Mouse (Mus musculus): ENCODE measurements around the gene Gucd1. TPM values are rescaled to one million over a fixed set of nuclear protein-coding genes. Genes with fewer than 3 reads are reported as not detected.
"Not testable (repeated sequence)": the region's sequence is repeated elsewhere in the genome, so short reads cannot be mapped to it uniquely, and the experiment has no call there.

Gucd1 gene
- polyA plus RNA-seq, 1 experiment from 2014 or later: 80.9 TPM

DNA sequence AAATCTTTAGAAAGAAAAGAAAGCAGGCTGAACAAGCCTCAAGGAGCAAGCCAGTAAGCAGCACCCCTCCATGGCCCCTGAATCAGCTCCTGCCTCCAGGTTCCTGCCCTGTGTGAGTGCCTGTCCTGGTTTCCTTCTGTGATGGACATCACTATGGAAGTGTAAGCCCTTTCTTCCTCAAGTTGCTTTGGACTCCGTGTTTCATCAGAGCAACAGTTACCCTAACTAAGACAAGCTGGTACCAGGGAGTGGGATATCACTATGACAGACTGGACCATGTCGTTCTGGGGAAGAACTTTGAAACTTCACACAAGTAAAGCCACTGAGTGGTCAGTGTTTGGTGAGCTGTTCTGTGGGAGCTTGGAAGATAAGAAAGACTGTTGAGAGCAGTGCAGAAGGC lies 37.8 kb downstream of the Gucd1 start:
- no peaks in the 10 kb centered on the region for H3K9me3 ChIP-seq (ENCODE audit: control insufficient read depth)
- no peaks in the 10 kb centered on the region for H3K4me1 ChIP-seq (replicated peaks; ENCODE audit: control insufficient read depth, insufficient read depth, low read length)
- WGBS: 82% methylated on average over 2 of the region's 2 CpGs
- no peaks in the 10 kb centered on the region for H3K27me3 ChIP-seq (replicated peaks; ENCODE audit: control insufficient read depth, insufficient read depth, low read length)
- no peaks in the 10 kb centered on the region for H3K36me3 ChIP-seq (ENCODE audit: control insufficient read depth, insufficient read depth)
- H3K27ac ChIP-seq (ENCODE audit: low read depth, low read length): no peak overlapping the region
- no peak for TF ChIP-seq CTCF (IDR thresholded peaks at IDR 0.05; ENCODE audit: low read depth)
- ATAC-seq: no peak
- no peak overlapping the region for H3K4me3 ChIP-seq (ENCODE audit: low read depth, low read length)
- H3K9ac ChIP-seq (ENCODE audit: low read depth, low read length): no peak overlapping the region
- no peak overlapping the region for H3K4me2 ChIP-seq (replicated peaks; ENCODE audit: low read depth)

DNA sequence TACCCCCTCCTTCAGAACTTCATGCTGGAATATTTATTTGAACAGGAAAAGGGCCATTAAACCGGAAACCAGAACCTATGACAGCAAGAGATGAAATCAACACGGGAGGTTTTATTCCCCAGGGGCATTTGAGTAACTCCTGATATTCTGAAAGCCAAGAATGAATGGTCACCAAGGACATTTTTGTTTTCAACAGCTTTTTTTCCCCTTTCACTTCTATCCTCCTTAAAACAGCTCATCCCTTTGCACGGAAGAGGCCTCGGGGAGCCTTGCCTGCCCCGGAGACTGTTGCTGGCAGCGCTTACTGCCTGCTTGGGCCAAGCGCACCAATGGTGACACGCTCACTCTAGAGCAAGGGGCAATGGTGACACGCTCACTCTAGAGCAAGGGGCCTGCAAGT lies 40.7 kb downstream of the Gucd1 start:
- no peaks in the 10 kb centered on the region for H3K36me3 ChIP-seq (ENCODE audit: control insufficient read depth, insufficient read depth)
- no peak overlapping the region for H3K27ac ChIP-seq (ENCODE audit: low read depth, low read length)
- H3K4me3 ChIP-seq (ENCODE audit: low read depth, low read length): no peak overlapping the region
- TF ChIP-seq CTCF (IDR thresholded peaks at IDR 0.05; ENCODE audit: low read depth): no peak
- no peaks in the 10 kb centered on the region for H3K4me1 ChIP-seq (replicated peaks; ENCODE audit: control insufficient read depth, insufficient read depth, low read length)
- no peak overlapping the region for H3K4me2 ChIP-seq (replicated peaks; ENCODE audit: low read depth)
- WGBS: 75% methylated on average over 9 of the region's 9 CpGs
- no peak for ATAC-seq
- no peaks in the 10 kb centered on the region for H3K9me3 ChIP-seq (ENCODE audit: control insufficient read depth)
- H3K27me3 ChIP-seq (replicated peaks; ENCODE audit: control insufficient read depth, insufficient read depth, low read length): no peaks in the 10 kb centered on the region
- H3K9ac ChIP-seq (ENCODE audit: low read depth, low read length): no peak overlapping the region

DNA sequence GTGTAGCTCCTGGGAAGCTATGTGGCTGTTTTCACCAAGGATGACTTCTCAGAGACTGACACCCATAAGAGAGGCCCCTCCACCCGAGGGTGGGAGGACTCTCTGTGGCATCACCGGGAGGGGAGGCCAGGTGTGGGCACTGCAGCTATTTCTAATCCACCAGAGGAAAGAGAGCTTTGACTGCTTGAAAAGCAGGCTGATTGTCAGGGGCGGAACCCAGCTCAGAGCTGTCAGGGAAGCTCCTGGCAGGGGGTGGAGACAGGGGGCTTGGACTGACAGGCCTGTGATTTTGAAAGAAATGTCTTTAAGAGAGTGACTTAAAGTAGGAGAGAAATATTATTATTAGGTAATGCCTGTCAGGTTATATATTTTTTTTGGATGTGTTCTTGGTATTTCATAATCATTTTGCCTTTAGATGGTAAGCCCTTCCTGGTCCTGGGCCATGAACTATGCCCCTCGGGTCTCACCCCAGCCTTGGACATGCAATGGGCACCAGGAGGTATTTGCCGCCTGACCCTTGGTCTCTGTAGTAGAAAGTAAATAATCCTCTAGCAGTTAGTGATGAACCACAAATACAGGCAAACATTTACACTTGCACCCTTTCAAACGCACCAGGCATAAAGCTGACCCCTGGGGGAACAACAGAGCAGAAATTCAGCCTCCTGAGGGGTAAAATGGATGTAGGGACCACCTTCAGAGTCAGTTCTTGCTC lies 42.5 kb downstream of the Gucd1 start:
- not testable (repeated sequence) for H3K27me3 ChIP-seq (replicated peaks; ENCODE audit: control insufficient read depth, insufficient read depth, low read length); H3K27ac ChIP-seq (ENCODE audit: low read depth, low read length); H3K4me3 ChIP-seq (ENCODE audit: low read depth, low read length); H3K4me1 ChIP-seq (replicated peaks; ENCODE audit: control insufficient read depth, insufficient read depth, low read length); H3K4me2 ChIP-seq (replicated peaks; ENCODE audit: low read depth); H3K36me3 ChIP-seq (ENCODE audit: control insufficient read depth, insufficient read depth); ATAC-seq; H3K9ac ChIP-seq (ENCODE audit: low read depth, low read length); H3K9me3 ChIP-seq (ENCODE audit: control insufficient read depth)
- 36% methylated on average over 4 of the region's 6 CpGs for WGBS

DNA sequence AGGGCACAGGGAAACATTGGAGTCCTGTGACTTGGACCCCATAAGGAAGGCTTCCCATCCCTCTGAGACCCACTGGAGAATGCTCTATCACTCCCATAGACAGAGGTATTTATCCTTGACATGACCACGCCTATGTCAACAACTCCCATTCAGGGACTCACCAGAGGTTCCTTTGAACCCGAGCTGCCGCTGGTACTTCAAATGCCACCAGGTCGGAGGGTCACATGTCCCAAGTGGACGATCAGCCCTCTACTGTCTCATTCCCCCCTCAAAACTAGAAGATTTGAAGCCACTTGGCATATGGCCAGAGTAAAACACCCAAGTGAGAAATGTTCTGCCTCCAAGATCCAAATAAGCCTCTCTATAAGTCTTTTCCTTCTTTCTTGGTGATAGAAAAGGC lies 43.2 kb downstream of the Gucd1 start:
- H3K9me3 ChIP-seq (ENCODE audit: control insufficient read depth): no peaks in the 10 kb centered on the region
- H3K36me3 ChIP-seq (ENCODE audit: control insufficient read depth, insufficient read depth): no peaks in the 10 kb centered on the region
- no peak for TF ChIP-seq CTCF (IDR thresholded peaks at IDR 0.05; ENCODE audit: low read depth)
- WGBS: 25% methylated on average over 5 of the region's 5 CpGs
- H3K4me1 ChIP-seq (replicated peaks; ENCODE audit: control insufficient read depth, insufficient read depth, low read length): no peaks in the 10 kb centered on the region
- H3K4me2 ChIP-seq (replicated peaks; ENCODE audit: low read depth): no peak overlapping the region
- ATAC-seq: no peak
- H3K4me3 ChIP-seq (ENCODE audit: low read depth, low read length): no peak overlapping the region
- no peak overlapping the region for H3K27ac ChIP-seq (ENCODE audit: low read depth, low read length)
- no peaks in the 10 kb centered on the region for H3K27me3 ChIP-seq (replicated peaks; ENCODE audit: control insufficient read depth, insufficient read depth, low read length)
- H3K9ac ChIP-seq (ENCODE audit: low read depth, low read length): no peak overlapping the region

DNA sequence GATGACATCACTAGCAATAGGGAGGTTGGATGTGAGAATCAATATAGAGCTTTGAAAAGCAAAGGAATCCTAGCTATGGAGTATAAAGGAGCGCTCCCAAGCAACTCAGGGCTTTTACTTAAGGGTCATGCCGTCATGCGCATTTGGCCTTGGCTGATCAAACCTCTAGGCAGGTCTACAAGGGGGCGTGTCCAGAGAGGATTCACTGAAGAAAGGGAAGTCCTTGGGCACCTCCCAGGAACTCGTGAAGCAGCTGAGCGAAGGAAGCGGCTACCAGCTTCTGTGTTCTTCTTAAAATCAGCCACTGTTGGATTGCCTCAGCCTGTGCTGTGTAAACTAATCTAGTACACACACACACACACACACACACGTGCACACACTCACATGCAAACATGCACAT lies 44.4 kb downstream of the Gucd1 start:
- Histone ChIP-seq H3K4me1 (replicated peaks; ENCODE audit: control insufficient read depth, insufficient read depth, low read length) (no peaks in the 10 kb centered on the region), H3K9me3 (ENCODE audit: control insufficient read depth) (no peaks in the 10 kb centered on the region), H3K9ac (ENCODE audit: low read depth, low read length) (no peak overlapping the region), H3K4me3 (ENCODE audit: low read depth, low read length) (no peak overlapping the region), H3K4me2 (replicated peaks; ENCODE audit: low read depth) (no peak overlapping the region), H3K36me3 (ENCODE audit: control insufficient read depth, insufficient read depth) (no peaks in the 10 kb centered on the region), H3K27ac (ENCODE audit: low read depth, low read length) (no peak overlapping the region), H3K27me3 (replicated peaks; ENCODE audit: control insufficient read depth, insufficient read depth, low read length) (no peaks in the 10 kb centered on the region)
- no peak for TF ChIP-seq CTCF (IDR thresholded peaks at IDR 0.05; ENCODE audit: low read depth)
- ATAC-seq: no peak
- WGBS: 72% methylated on average over 8 of the region's 8 CpGs

DNA sequence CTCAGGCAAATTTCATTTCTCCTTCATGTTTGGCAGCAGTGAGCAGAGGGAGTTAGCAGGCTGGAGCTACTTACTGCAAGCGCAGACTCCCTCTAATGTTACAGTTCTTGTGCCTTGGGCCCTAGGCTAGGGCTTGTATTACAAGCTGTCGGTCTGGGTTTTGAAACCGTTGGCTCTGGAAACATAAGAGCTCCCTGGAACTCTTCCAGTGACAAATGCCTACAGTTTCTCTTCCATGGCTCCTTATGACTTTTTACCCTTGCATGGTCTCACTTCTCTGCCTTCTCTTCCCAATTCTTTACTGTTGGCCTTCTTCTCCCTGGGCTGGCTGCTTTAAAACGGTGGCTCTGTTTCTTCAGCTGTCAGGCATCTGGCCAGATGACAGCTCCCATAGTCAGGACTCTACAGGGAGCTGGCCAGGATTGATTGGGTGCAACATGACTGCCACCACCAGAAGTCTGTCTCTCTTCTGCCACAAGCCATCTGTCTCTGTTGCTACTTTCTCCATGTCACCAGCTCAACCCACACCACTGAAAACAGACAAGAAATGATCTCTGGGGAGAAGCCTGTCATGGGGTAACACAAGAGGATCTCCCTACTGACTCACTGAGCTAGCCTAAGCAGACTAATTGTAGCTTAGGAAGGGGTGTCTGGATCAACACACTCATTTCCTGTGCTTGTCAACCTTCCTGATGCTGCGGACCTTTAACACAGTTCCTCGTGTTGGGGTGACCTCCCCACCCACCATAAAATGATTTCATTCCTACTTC lies 51.8 kb downstream of the Gucd1 start:
- TF ChIP-seq CTCF (IDR thresholded peaks at IDR 0.05; ENCODE audit: low read depth): no peak
- WGBS: 41% methylated on average over 6 of the region's 6 CpGs
- Histone ChIP-seq H3K4me3 (ENCODE audit: low read depth, low read length) (no peak overlapping the region), H3K4me2 (replicated peaks; ENCODE audit: low read depth) (no peak overlapping the region), H3K27ac (ENCODE audit: low read depth, low read length) (peak overlapping the region; percentile 1; the same call in 1 of the 2 replicates), H3K27me3 (replicated peaks; ENCODE audit: control insufficient read depth, insufficient read depth, low read length) (no peaks in the 10 kb centered on the region), H3K9ac (ENCODE audit: low read depth, low read length) (no peak overlapping the region), H3K4me1 (replicated peaks; ENCODE audit: control insufficient read depth, insufficient read depth, low read length) (no peaks in the 10 kb centered on the region), H3K9me3 (ENCODE audit: control insufficient read depth) (no peaks in the 10 kb centered on the region), H3K36me3 (ENCODE audit: control insufficient read depth, insufficient read depth) (no peaks in the 10 kb centered on the region)
- no peak for ATAC-seq
